Mouse (Mus musculus) right cerebral cortex, adult 18-20 months (tissue): ENCODE results near the gene Senp5.

Experiments
- DNase-seq: peaks from one replicate; pipeline ENCODE4 v3.0.0; 2022; ENCODE audit warnings: mixed read lengths

The Senp5 gene

DNA sequence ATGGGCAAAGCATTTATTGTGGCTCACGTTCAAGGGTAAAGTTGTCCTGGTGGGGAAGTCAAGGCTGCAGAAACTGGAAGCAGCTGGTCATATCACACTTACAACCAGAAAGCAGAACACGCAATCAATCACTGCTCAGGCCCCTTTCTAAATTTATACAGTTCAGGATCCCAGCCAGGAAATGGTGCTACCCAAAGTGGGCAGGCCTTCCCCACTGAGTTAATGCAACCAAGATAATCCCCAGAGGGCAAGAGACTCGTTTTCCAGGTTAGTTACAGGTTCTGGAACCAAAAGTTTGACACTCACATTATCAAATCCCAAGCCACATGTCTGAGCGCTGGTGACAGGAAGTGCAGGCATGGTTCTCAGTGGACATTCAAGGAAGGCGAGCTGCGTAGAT is 64.2 kb downstream of the Senp5 start:
- DNase-seq: no peak

DNA sequence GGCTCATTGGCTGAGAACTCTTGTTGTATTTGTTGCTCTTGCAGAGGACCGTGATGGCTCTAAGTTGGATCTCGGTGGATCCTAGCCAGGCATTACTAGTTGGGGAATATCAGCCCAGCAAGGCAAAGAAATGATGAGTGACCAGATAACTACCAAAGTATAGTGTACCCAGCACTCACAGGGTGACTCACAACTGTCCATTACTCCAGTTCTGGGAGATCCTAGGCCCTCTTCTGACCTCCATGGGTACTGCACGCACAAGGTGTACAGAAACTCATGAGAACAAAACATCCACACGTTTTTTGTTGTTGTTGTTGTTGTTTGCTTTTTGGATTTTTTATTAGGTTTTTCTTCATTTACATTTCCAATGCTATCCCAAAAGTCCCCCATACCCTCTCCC is 66.5 kb downstream of the Senp5 start:
- no peak for DNase-seq

DNA sequence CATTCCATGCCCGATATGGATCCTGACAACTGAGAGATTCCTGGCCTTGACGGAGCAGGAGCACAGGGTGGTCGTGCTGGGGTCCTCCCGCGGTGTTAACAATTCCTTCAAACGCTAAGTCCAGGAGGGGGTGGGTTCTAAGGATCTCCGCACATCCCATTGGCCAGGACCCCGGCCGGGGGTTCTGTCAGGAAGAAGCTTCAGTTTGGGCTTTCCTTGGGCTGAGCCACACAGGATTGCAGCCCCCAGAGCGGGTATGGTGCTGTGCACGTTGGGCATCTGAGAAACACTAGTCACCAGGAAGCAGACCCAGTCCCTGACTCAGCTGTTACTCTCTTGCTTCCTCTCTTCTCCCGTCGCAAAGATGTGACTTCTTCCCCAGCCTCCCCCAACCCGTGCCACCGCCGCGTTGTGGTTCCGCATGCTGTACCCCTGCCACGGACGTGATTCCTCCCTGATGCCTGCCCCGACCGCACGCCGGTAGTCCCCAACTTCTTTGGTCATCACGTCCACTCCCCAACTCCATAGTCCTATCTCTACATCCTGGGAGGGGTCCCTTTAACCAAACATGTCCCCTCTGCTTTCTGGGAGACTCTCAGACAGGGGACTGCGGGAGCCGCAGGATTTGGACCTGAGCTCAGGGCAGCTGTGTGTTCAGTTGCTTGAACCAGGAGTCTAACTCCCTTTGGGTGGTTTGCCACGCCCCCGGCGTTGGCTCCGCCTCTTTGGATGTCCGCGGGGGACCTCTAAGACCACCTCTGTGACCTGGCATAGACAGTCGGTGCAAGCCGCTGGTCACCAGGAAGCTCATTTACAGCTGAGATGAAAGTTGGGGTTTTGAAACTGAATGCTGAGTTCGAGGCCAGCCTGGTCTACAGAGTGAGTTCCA is 67.8 kb downstream of the Senp5 start:
- DNase-seq: peak; percentile 56

DNA sequence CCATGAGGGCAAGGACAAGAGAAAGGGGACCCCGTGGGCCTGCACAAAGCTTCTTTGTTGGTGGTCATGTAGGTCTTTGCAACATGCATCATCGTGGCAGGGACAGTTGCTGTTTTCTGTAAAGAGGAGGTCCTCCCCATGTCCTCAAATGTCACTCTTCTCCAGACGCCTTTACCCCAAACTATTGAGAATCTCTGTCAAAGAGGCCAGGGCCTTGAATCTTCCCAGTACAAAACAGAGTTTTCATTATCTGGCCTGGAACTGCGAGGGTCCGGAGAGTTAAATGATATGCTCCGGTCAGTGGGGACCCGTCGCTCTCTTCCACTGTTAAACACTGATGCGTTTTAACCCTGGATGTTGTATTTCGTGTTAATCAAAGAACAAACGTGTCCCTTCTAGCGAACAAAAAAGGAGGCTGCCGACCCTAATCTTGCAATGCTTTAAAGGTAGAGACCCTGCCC is 68.5 kb downstream of the Senp5 start:
- no peak for DNase-seq

DNA sequence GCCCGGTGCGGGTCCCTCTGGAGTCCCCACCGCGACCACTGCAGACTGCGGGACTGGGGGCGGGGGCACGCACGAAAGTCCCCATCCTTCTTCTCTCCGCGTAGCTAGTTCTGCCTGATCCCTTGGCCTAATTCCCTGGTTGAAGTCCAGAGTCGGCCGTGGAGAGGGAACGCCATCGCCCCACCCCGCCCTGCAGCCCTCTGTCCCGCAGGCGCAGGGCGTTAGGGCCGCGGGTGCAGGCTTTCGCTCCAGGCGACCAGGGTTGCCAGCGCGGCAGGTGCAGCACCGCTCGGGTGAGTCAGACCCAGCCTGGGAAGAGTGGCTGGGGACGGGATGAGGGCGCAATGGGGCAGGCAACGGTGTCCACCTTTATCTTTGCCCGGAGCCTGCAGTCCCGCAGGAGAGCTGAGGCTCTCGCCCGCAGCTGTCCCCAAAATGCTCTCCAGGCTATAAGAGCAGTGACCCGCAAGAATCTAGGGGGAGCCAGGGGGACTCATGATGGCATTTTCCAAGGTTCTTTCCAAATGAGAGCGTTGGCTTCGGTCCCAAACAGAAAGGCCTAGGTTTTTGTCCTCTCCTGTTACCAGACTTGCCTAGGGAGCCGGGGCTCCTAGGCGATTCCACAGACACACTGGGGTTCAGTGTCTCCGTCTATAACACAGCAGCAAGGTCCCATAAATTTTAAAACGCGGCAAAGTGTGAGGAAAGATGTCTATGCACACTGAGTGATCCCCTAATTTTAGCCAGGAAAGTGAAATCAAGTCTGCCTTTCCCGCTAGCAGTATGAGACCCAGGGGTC is 69.1 kb downstream of the Senp5 start, which contains the start of gene Pigz:
Gene Pigz, plus strand, starts transcription at position 101 of the 799 bp plus-strand sequence.
- DNase-seq: peak; percentile 69

DNA sequence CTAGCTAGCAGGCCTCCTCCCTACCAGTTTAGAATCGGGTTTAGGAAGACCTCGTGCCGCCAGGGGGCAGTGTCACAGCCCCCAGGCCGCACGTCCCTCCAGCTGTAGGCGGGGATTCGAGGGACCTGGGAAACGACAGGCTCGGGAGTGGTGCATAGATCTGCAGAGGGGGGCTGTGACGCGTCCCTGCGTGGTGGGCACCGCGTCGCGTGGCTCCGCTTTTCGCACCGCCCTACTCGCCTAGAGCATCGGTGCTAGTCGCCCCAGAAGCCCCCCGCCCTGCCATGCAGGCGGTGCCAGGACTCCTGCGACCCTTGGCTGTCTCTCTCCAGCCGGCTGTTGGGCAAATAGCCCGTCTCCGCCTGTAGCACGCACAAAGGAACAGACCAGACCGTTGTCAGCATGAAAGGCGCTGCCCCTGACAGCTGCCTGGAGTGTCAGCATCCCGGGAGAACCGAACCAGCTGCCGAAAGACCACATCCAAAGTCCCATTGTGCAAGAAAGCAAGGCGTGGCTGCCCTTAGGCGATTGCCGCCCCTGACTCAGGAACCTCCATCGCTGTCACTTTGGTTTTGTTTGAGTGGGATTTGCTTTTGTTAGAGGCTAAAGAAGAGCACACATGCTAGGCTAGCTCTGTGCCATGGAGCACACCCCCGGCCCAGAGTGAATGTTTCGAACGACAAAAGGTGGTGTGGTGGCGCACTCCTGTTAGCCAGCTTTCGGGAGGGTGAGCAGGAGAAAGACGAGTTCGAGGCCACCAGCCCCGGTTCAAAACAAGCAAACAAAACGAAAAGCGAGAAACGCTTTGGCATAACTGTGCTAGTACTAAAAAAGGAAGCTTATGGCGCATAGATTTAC is 70.0 kb downstream of the Senp5 start:
- DNase-seq: peak; percentile 94

DNA sequence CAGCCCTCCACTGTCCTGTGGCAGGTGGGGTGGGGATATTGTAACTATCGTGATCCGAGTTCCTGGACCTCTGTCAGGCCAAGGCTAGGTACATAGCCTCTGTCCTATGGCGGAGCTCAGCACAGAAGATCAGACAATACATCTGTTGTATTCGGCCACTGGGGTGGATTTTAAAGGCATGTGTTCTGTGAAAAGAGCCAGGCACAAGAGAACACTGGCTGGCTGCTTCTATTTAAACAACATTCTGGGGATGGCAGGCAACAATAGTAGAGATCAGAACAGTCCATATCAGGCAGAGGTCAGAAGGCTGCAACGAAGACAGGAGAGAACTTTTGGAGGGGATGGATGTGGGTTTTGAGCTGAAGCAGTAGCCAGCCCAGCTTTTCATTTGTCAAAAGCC is 70.8 kb downstream of the Senp5 start:
- DNase-seq: no peak

DNA sequence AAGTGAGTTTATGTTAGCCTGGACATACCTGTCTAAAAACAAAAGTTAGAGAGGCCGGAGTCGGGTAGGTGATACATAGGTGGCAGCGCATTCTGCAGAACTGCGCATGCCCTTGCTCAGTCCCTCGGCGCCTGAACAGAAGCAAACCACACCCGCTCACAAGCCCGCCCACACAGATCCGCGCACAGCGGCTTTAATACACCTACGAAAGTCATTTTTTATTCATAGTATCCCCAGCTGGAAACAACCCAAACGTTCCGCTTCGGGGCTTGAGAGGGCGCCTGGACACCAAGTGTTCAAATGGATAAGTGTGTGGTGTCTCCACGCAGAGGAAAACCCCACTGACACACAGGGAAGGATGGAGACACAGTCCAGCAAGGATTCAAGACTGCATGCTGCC is 71.8 kb downstream of the Senp5 start:
- DNase-seq: no peak

DNA sequence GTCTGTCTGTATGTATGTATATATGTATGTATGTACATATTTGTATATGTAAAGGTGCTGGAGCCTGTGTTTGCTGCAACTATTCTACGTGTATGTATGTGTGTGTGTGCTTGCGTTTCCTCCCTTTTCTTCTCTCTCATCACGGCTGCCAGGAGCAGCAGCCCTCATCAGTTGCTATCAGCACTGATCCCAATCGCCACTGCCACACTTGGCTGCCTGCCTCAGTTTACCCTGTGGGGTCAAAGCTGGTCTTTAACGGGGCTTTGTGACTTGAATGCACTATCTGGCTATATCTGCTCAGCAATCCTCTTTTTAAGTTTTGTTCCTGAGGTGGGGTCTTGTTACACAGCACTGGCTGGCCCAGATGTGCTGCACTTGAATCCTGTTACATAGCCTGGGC is 75.7 kb downstream of the Senp5 start:
- DNase-seq: no peak

DNA sequence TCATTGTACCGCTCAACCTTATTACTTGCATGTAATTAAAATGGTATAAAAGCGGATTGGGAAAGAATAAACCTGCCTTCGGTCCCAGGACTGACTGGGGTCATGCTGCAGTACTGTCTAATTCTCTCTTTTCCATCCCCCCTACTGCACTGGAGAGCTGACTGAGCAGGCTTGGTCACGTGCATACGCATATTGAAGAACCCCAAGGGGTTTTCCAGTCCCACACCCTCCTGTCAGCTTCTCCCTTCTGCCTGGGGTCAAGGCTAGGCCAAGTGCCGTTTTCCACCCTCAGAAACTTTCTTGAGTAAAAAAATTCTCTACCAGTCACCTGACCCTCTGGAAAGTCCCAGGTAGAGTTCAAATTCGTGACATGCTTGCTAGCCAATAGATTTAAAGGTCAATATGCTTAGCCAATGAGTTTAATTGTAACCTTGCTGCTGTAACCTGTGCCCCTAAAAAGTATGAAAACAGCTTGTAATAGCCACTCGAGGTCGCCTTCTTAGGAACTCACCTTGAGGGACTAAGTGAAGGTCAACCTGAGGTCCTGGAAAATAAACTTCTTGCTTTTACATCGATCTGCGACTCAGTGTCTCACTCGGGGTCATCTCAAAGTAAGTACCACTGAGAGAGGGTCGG is 76.4 kb downstream of the Senp5 start:
- no peak for DNase-seq

DNA sequence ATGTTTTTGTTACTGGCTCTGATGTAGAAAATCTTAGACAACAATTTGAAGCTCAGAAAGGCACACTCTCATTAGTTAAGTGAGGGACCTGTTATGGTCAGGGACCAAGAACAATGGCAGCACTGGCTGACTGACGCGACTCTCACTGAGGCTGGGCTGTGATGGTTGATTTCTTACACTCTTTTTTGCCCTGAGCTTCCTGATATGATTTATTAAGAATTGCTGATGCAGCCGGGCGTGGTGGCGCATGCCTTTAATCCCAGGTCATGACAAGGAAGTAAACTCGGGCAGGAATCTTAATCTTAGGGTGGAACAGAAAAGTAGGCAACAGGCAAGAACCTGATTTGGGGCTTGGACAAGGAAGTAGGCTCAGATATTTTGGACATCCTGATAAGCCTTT is 77.0 kb downstream of the Senp5 start:
- no peak for DNase-seq

DNA sequence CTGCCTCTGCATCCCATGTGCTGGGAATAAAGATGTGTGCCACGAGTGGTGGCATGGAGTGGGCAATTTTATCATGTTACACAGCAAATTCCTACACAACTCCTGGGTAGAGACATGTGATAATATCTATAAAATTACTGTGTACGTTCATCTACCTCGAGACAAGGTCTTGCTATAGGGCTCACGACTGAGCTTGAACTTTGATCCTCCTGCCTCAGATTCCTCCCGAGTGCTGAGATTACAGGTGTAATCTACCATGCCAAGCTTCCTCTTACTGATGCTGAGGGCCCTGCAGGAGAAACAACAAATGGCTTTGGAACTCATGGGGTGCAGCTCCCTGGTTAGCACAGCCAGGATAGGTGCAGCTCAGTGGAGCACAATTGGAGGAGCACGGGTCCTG is 78.7 kb downstream of the Senp5 start:
- no peak for DNase-seq

DNA sequence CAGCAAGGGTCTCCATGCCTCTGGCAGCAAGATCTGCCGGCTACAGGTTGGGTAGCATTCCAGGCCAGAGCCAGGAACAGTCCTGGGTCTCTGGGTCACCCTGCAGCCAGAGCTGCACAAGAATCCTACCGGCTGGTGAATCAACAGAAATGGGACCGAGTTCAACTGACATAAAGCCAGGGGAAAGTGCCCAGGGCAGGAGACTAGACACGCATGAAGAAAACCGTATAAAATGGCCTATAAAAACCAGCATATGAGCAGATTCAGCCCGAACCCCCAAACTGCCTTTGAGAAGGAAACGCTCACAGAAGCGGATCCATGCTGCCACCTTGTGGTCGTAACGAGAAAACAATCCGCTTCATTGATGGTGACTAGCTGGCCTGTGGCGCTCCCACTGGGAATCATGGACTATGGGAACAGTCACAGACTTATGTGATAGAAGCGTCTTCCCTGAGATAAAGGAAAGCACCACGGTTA is 84.8 kb downstream of the Senp5 start:
- peak; percentile 89 for DNase-seq

DNA sequence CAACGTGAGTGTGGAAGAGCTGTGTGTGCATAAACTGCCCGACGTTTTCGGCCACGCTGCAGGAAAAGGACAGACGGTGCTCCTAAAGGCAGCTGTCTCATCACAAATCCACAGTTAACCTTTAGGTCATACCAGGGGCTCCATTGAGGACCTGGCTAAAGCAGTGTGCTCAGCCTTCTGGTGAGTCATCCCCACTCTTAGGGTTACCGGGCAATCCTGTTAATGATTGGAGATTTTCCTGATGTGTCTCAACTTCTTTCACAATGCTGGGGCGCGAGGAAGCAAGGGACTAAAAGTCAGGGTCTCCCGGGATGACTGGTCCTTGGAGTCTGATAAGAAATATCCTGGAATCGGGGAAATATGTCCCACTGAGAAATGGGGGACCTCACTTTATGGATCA is 85.3 kb downstream of the Senp5 start:
- DNase-seq: no peak

DNA sequence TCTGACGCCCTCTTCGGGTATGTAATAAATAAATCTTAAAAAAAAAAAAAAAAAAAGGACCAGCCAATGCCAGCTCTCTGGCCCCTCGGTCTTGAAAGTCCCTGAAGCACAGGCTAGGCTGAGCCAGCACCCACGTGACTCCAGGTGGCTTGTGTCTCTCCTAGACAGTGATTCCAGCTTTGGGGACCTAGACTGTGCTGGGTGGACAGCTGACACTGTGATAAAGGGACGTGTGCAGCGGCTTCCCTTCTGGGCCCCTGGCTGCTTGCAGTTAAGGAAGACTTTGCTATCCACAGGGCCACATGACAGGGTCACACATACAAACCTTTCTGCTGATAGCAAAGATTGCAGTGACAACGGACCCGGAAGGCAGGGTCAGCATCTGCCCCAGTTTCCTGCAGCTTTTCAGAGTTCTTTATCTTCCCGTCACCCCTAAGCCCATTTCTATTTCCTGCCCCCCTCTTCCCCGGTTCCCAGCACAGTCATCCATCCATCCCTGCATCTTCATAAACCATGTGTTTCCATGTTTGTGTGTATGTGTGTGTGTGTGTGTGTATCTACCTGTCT is 92.7 kb downstream of the Senp5 start:
- no peak for DNase-seq
